Mouse (Mus musculus) cerebellum, postnatal 4 days (tissue): ENCODE measurements around the gene Serpinb1b.

Experiments
- DNase-seq, 2 experiments: peaks; one replicate each; pipeline ENCODE4 v3.0.0; 2022; ENCODE audit warnings: low spot score in 2 of 2, mixed read lengths in 1 of 2

Serpinb1b gene

DNA sequence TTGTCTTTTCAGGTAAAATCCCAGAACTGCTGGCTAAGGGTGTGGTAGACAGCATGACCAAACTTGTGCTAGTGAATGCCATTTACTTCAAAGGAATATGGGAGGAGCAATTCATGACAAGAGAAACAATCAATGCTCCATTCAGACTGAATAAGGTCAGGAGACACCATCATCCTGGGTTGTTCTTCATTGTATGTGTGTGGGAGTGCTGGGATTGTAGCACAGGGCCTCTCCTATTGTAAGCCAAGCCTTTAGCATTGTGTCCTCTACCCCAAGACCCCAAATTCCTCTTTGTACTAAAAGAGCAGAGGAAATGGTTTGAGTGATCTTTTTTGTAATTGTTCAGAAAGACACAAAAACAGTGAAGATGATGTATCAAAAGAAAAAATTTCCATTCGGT lies 12.9 kb downstream of the Serpinb1b start:
- DNase-seq = no peak

DNA sequence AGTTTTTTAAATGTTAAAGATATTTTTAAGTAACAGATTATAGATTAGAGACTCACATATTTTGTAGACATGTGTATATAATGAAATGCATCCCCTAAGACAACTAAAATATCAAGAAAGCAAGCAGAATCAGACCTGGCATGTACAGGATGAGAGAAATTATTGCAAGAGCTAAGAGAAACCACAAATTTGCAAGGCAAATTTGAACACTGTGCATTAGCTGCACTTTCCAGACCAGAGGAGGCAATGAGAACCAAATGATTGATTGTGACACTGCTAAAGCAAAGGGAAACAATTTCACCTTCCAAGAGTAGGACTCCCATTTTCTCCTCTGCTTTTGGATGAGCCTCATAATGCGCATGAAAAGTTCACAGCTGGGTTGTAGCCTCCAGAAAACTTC lies 17.2 kb downstream of the Serpinb1b start:
- no peak for DNase-seq

DNA sequence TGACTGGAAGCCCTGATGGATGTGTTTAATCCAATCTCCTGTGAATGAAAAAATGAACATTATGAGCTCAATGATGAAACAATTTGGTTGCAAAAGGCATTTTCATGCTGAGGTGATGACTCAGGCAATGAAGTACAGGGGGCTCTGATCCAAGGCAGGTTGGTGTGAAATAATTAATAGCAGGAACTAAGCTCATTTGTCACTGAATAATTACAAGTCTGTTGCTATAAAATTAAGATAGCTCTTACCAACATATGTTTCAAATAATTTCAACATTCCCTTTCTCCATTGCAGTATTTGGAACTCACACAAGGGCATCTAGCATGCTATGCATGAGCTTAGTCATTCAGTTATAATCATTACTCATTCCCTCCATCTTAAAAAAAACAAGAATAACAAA lies 27.3 kb downstream of the Serpinb1b start:
- DNase-seq = no peak

DNA sequence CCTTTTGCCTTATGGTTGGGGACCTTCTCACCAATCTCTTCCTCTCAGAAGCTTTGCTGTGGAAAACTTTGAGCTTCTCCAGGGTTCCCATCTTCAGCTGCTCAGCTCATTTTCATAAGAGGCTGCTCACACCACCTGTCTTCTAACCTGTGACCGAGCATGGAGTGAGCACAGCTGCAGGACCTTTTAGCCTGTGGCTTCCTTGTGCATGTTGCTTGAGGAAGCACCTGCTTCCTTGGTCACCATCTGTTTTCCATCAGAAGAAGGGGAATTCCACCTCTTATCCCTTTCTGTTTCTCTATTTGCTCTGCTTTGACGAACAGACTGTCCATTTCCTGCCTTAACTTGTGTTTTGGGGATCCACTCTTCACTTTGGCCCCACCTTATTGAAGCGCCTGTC lies 34.7 kb downstream of the Serpinb1b start:
- no peak for DNase-seq

DNA sequence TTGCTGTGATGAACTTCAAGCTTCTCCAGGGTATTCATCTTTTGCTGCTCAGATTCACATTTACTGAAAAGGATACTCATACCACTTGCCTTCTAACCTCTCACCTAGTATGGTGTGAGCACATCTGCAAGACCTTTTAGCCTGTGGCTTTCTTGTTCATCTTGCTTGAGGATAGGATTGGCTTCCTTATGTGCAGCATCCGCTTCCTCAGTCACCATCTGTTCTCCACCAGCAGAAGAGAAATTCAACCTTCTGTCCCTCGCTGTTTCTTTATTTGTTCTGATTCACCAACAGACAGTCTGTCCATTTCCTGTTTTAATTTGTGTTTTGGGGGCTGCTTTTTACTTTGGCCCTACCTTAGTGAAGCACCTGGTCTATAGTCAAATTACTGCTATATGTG lies 59.3 kb downstream of the Serpinb1b start:
- DNase-seq = no peak

DNA sequence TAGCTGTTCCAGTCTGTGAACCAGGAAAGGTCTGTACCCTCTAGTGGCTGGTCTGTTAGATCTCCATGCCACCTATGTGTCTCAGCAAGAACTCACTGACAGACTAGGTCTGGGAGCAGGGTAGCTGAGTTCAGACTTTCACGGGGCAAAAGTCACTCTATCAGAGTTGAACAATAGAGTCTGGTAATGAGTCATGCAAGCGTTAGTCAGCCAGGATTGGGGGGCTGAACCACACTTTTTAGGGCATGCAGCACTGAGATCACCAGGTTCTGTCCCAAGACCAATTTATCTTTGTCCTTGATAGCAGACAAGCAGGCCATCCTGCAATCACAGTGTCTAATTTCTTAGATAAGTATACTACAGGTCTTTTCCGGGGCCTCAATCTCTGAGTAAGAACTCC lies 63.1 kb downstream of the Serpinb1b start:
- no peak for DNase-seq
